Mouse (Mus musculus): ENCODE results near the gene Dicer1. TPM values are rescaled to one million over a fixed set of nuclear protein-coding genes. Genes with fewer than 3 reads are reported as not detected.
"Not testable (repeated sequence)": the region's sequence is repeated elsewhere in the genome, so short reads cannot be mapped to it uniquely, and the experiment has no call there.

The Dicer1 gene
- polyA plus RNA-seq, 1 experiment from 2014 or later, result 53.2 TPM

GRCm38 (mm10) chr12:104738931-104739330 is 12.8 kb downstream of the Dicer1 start:
- H3K36me3 ChIP-seq, result 0 out of 2 replicates have a peak, but pooled peaks cover 3% of the 10 kb centered on the region
- ATAC-seq (ENCODE audit: low FRiP score, low read depth), result no peak
- no peaks in the 10 kb centered on the region for H3K27me3 ChIP-seq (replicated peaks)
- H3K4me3 ChIP-seq, result no peak overlapping the region
- 33% methylated on average over 3 of the region's 3 CpGs for WGBS
- no peak overlapping the region for H3K9ac ChIP-seq
- peaks cover 56% of the 10 kb centered on the region for H3K4me1 ChIP-seq
- no peaks in the 10 kb centered on the region for H3K9me3 ChIP-seq
- no peak overlapping the region for H3K4me2 ChIP-seq (replicated peaks)
- no peak overlapping the region for H3K27ac ChIP-seq

GRCm38 (mm10) chr12:104738446-104738845 is 13.3 kb downstream of the Dicer1 start:
- Histone ChIP-seq H3K4me2 (replicated peaks) (no peak overlapping the region), H3K36me3 (0 out of 2 replicates have a peak, but pooled peaks cover 3% of the 10 kb centered on the region), H3K9ac (no peak overlapping the region), H3K4me3 (no peak overlapping the region), H3K9me3 (no peaks in the 10 kb centered on the region), H3K27ac (no peak overlapping the region), H3K27me3 (replicated peaks) (no peaks in the 10 kb centered on the region), H3K4me1 (peaks cover 55% of the 10 kb centered on the region)
- no peak for ATAC-seq (ENCODE audit: low FRiP score, low read depth)
- 35% methylated on average over 9 of the region's 9 CpGs for WGBS

- Histone ChIP-seq H3K9me3 (no peaks in the 10 kb centered on the region), H3K4me3 (no peak overlapping the region), H3K4me1 (peaks cover 56% of the 10 kb centered on the region), H3K27ac (no peak overlapping the region), H3K4me2 (replicated peaks) (no peak overlapping the region), H3K9ac (no peak overlapping the region), H3K36me3 (0 out of 2 replicates have a peak, but pooled peaks cover 3% of the 10 kb centered on the region), H3K27me3 (replicated peaks) (no peaks in the 10 kb centered on the region)
- no peak for ATAC-seq (ENCODE audit: low FRiP score, low read depth)
- 51% methylated on average over 10 of the region's 10 CpGs for WGBS
Observed at GRCm38 (mm10) chr12:104737666-104738065, 14.1 kb downstream of the Dicer1 start.

GRCm38 (mm10) chr12:104735993-104736395 is 15.8 kb downstream of the Dicer1 start:
- Histone ChIP-seq H3K4me2 (replicated peaks) (no peak overlapping the region), H3K9ac (no peak overlapping the region), H3K9me3 (no peaks in the 10 kb centered on the region), H3K4me3 (no peak overlapping the region), H3K27ac (no peak overlapping the region), H3K4me1 (peaks cover 57% of the 10 kb centered on the region), H3K27me3 (replicated peaks) (no peaks in the 10 kb centered on the region), H3K36me3 (peaks cover 4% of the 10 kb centered on the region; the same call in 1 of the 2 replicates)
- 19% methylated on average over 3 of the region's 3 CpGs for WGBS
- peak; percentile 57 for ATAC-seq (ENCODE audit: low FRiP score, low read depth)

DNA sequence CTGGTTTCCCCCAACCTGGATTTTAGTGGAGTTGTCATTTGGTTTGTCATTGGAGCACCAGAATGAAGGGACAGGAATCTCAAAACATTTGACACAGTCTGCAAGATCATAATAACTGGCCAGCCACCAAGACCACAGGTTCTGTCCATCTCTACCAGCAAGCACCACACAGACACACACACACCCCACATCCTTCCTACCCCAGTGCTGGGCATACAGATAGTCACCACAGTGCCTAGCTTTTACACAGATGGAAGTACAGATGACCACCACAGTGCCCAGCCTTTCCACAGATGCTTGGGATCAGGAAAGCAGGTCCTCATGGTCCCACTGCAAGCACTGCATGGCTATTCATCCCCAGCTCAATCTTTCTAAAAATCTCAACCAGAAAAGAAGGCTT is 18.6 kb downstream of the Dicer1 start:
- H3K4me1 ChIP-seq, result peaks cover 48% of the 10 kb centered on the region

DNA sequence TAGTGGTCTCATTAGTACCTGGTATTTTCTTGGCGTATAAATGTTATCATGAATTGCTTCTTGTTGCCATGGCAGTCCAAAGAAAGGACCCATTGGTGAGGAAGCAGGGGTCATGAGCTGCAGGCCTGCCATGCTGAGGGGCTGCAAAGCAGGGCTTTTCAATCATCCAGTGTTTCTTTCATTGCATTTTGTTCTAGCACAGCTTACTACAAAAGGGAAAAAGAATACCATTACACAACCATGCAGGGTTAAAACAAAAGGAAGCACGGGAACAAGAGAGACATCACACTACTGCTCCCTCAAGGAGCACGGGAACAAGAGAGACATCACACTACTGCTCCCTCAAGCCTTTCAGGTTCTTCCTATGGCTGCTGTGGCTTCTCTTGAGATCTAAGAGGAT is 20.0 kb downstream of the Dicer1 start:
- peak; percentile 30; the same call in 1 of the 2 replicates for ATAC-seq (ENCODE audit: low FRiP score, low read depth)
- H3K4me2 ChIP-seq (replicated peaks), result no peak overlapping the region
- H3K4me3 ChIP-seq, result no peak overlapping the region
- WGBS, result 22% methylated on average over 3 of the region's 3 CpGs
- no peak overlapping the region for H3K27ac ChIP-seq
- no peaks in the 10 kb centered on the region for H3K27me3 ChIP-seq (replicated peaks)
- H3K4me1 ChIP-seq, result peaks cover 39% of the 10 kb centered on the region
- no peak overlapping the region for H3K9ac ChIP-seq
- peaks cover 39% of the 10 kb centered on the region for H3K36me3 ChIP-seq
- no peaks in the 10 kb centered on the region for H3K9me3 ChIP-seq

More for the DNA sequence above, 18.6 kb downstream of the Dicer1 start:
- H3K36me3 ChIP-seq, result peaks cover 25% of the 10 kb centered on the region
- no peak for ATAC-seq (ENCODE audit: low FRiP score, low read depth)
- H3K9ac ChIP-seq, result no peak overlapping the region
- H3K4me3 ChIP-seq, result no peak overlapping the region
- no peak overlapping the region for H3K4me2 ChIP-seq (replicated peaks)
- no peaks in the 10 kb centered on the region for H3K9me3 ChIP-seq
- no peak overlapping the region for H3K27ac ChIP-seq
- H3K27me3 ChIP-seq (replicated peaks), result no peaks in the 10 kb centered on the region

DNA sequence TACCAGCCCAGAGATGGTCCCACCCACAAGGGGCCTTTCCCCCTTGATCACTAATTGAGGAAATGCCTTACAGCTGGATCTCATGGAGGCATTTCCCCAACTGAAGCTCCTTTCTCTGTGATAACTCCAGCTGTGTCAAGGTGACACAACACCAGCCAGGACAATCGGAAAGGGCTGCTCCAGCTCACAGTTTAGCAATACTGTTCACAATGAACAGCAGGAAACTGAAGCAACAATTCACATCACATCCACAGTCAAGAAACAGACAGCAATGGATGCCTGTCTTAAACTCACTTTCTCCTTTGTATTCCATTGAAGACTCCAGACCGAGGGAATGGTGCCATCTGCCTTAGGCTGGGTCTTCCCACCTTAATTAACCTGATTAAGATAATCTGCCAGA is 25.3 kb downstream of the Dicer1 start:
- not testable (repeated sequence) for H3K4me2 ChIP-seq (replicated peaks); H3K27me3 ChIP-seq (replicated peaks); H3K4me3 ChIP-seq; H3K27ac ChIP-seq; H3K4me1 ChIP-seq; H3K9me3 ChIP-seq; ATAC-seq (ENCODE audit: low FRiP score, low read depth); H3K9ac ChIP-seq
- WGBS, result 82% methylated on average over 2 of the region's 2 CpGs
- H3K36me3 ChIP-seq, result peaks cover 65% of the 10 kb centered on the region

DNA sequence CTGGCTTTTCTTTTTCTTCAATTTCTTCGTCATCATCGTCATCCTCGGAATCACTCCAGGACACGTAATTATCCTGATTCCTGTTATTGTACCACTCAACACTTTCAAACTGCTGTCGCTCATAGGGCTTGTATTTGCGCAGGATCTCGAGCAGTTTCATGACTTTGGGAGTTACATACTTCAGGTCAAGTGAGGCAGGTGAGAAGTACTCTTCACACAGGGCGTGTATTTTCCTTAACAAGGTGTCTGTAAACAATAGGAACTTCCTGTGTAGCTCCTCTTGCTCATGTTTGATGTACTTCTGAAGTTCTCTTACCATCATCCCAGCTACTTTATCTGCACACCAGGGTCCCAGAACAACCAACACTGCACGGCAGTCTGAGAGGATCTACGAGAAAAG is 29.7 kb downstream of the Dicer1 start:
- peaks cover 53% of the 10 kb centered on the region for H3K36me3 ChIP-seq
- H3K9ac ChIP-seq, result no peak overlapping the region
- 93% methylated on average over 10 of the region's 10 CpGs for WGBS

DNA sequence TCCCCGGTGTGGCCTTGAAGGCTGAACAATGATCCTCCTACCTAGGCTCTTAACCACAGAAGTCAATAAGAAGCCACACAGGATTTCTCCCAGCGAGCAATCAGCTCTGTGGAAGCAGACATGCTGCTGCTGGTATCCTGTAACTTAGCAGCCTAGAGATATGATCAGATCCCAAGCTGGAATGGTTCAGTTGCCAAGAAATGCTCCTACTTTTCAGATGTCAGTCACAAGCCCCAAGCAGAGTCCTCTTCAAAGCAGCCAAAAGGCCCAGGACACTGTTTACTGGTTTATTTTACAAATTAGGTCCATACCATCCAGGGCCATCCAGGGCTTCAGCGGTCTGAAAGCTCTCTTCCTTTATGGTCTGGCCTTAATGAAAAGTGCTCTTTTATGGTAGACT is 30.7 kb downstream of the Dicer1 start:
- Histone ChIP-seq H3K4me2 (replicated peaks) (no peak overlapping the region), H3K4me3 (no peak overlapping the region), H3K27ac (no peak overlapping the region), H3K36me3 (peaks cover 48% of the 10 kb centered on the region), H3K9me3 (no peaks in the 10 kb centered on the region), H3K4me1 (no peaks in the 10 kb centered on the region), H3K9ac (no peak overlapping the region), H3K27me3 (replicated peaks) (no peaks in the 10 kb centered on the region)
- WGBS, result 61% methylated on average over 3 of the region's 3 CpGs
- ATAC-seq (ENCODE audit: low FRiP score, low read depth), result no peak

More for the DNA sequence above, 29.7 kb downstream of the Dicer1 start:
- Histone ChIP-seq H3K9me3 (no peaks in the 10 kb centered on the region), H3K4me2 (replicated peaks) (no peak overlapping the region), H3K4me3 (no peak overlapping the region), H3K27ac (no peak overlapping the region), H3K27me3 (replicated peaks) (no peaks in the 10 kb centered on the region), H3K4me1 (no peaks in the 10 kb centered on the region)
- ATAC-seq (ENCODE audit: low FRiP score, low read depth), result no peak

DNA sequence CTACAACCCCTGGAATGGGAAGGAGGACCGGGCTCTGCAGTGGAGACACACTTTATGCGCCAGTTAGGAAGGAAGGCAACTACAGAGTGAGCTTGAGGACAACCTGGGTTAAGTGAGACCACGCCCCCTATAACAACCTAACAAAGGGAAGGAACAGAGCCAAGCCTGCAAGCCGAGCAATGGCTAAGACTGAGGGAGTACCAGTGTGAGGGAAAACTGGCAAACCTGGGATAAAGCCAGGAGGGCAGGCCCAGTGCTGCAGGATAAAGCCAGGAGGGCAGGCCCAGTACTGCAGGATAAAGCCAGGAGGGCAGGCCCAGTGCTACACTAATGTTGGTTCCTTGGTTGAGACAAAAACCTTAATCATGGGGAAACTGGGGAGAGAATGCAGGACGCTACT is 32.8 kb downstream of the Dicer1 start:
- 71% methylated on average over 5 of the region's 5 CpGs for WGBS
- H3K27ac ChIP-seq, result no peak overlapping the region
- ATAC-seq (ENCODE audit: low FRiP score, low read depth), result no peak
- no peak overlapping the region for H3K9ac ChIP-seq
- H3K4me2 ChIP-seq (replicated peaks), result no peak overlapping the region
- H3K27me3 ChIP-seq (replicated peaks), result no peaks in the 10 kb centered on the region
- H3K9me3 ChIP-seq, result no peaks in the 10 kb centered on the region
- H3K4me3 ChIP-seq, result no peak overlapping the region
- peaks cover 62% of the 10 kb centered on the region for H3K36me3 ChIP-seq
- peaks cover 4% of the 10 kb centered on the region; the same call in 1 of the 2 replicates for H3K4me1 ChIP-seq

GRCm38 (mm10) chr12:104716409-104716808 is 35.3 kb downstream of the Dicer1 start:
- Histone ChIP-seq H3K9me3 (no peaks in the 10 kb centered on the region), H3K27me3 (replicated peaks) (no peaks in the 10 kb centered on the region), H3K4me3 (no peak overlapping the region), H3K4me2 (replicated peaks) (no peak overlapping the region), H3K9ac (no peak overlapping the region), H3K36me3 (peaks cover 64% of the 10 kb centered on the region), H3K4me1 (peaks cover 4% of the 10 kb centered on the region; the same call in 1 of the 2 replicates), H3K27ac (no peak overlapping the region)
- no peak for ATAC-seq (ENCODE audit: low FRiP score, low read depth)
- WGBS, result 85% methylated on average over 5 of the region's 5 CpGs

GRCm38 (mm10) chr12:104715453-104715852 is 36.3 kb downstream of the Dicer1 start:
- no peak overlapping the region for H3K9ac ChIP-seq
- H3K9me3 ChIP-seq, result no peaks in the 10 kb centered on the region
- H3K4me1 ChIP-seq, result peaks cover 4% of the 10 kb centered on the region; the same call in 1 of the 2 replicates
- H3K36me3 ChIP-seq, result peaks cover 63% of the 10 kb centered on the region
- WGBS, result 92% methylated on average over 5 of the region's 5 CpGs
- no peak overlapping the region for H3K4me2 ChIP-seq (replicated peaks)
- no peak overlapping the region for H3K27ac ChIP-seq
- no peak for ATAC-seq (ENCODE audit: low FRiP score, low read depth)
- H3K4me3 ChIP-seq, result no peak overlapping the region
- H3K27me3 ChIP-seq (replicated peaks), result no peaks in the 10 kb centered on the region

DNA sequence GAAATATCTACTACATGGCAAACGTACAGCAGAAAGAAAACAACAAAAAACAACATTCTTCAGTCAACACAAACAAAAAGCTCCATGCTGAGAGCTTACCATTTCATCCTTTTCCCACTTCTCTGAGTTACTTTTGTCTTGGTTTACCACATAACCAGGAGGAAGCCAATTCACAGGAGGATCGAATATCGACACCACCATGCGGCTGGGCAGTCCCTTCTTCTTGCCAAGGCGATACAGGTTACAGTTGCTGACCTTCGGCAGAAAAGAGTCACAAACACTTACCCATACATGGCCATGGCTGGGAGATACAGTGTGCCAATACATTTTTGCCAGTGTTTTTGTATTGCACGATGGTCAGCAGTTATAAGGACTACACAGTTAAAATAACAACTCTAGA is 51.5 kb downstream of the Dicer1 start:
- H3K9me3 ChIP-seq, result no peaks in the 10 kb centered on the region
- no peak overlapping the region for H3K4me2 ChIP-seq (replicated peaks)
- WGBS, result 68% methylated on average over 7 of the region's 7 CpGs
- no peak overlapping the region for H3K4me3 ChIP-seq
- H3K9ac ChIP-seq, result no peak overlapping the region
- peaks cover 67% of the 10 kb centered on the region for H3K36me3 ChIP-seq
- no peak for ATAC-seq (ENCODE audit: low FRiP score, low read depth)
- no peaks in the 10 kb centered on the region; the same call in 1 of the 2 replicates for H3K4me1 ChIP-seq
- H3K27ac ChIP-seq, result no peak overlapping the region
- H3K27me3 ChIP-seq (replicated peaks), result no peaks in the 10 kb centered on the region

Measured in neural tube, embryonic 12.5 days (tissue).